Mouse (Mus musculus): ENCODE results near the gene Plekhm3. TPM values are rescaled to one million over a fixed set of nuclear protein-coding genes. Genes with fewer than 3 reads are reported as not detected.

Gene Plekhm3
- total and polyA plus RNA-seq, 2 experiments from 2014 or later, result 5.3 to 13.2 TPM

DNA sequence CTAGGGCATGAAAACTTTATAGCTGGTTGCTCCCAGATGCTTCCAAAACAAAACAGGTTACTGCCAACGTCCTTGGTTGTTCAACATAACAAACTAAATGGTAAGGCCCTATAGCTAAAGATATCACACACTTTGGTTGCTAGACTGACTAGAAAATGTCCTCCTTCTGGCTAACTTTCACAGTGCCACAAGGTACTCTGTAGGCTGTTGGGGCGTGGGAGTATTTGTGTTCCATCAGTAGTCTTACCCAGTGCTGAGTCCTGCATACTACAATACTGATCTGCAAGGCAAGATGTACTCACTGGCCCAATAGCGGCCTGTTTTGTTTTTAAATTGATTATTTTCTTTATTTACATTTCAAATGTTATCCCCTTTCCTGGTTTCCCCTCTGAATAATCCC, 56.9 kb downstream of the Plekhm3 start:
- no peak overlapping the region for H3K9ac ChIP-seq
- no peak for ATAC-seq
- H3K36me3 ChIP-seq (ENCODE audit: insufficient read depth), result no peaks in the 10 kb centered on the region
- no peaks in the 10 kb centered on the region for H3K27me3 ChIP-seq (ENCODE audit: insufficient read depth, low read length)
- DNase-seq, result no peak
- no peaks in the 10 kb centered on the region for H3K9me3 ChIP-seq (ENCODE audit: low read length)
- no peak overlapping the region for H3K4me3 ChIP-seq (ENCODE audit: low read depth, low read length)
- 93% methylated on average over 3 of the region's 3 CpGs for WGBS
- TF ChIP-seq CTCF (IDR thresholded peaks at IDR 0.05; ENCODE audit: low read depth), result no peak
- no peak overlapping the region for H3K27ac ChIP-seq (ENCODE audit: low read depth, low read length)
- no peak overlapping the region for H3K4me2 ChIP-seq (ENCODE audit: low read depth)
- H3K4me1 ChIP-seq (ENCODE audit: insufficient read depth), result no peaks in the 10 kb centered on the region

- Histone ChIP-seq H3K36me3 (ENCODE audit: insufficient read depth) (no peaks in the 10 kb centered on the region), H3K9me3 (ENCODE audit: low read length) (no peaks in the 10 kb centered on the region), H3K4me2 (ENCODE audit: low read depth) (no peak overlapping the region), H3K27ac (ENCODE audit: low read depth, low read length) (no peak overlapping the region), H3K4me3 (ENCODE audit: low read depth, low read length) (no peak overlapping the region), H3K27me3 (ENCODE audit: insufficient read depth, low read length) (no peaks in the 10 kb centered on the region), H3K9ac (no peak overlapping the region), H3K4me1 (ENCODE audit: insufficient read depth) (no peaks in the 10 kb centered on the region)
- 54% methylated on average over 2 of the region's 2 CpGs for WGBS
- ATAC-seq (no peak; the same call in 1 of the 2 replicates), DNase-seq (no peak)
- no peak for TF ChIP-seq CTCF (IDR thresholded peaks at IDR 0.05; ENCODE audit: low read depth)
Observed at GRCm38 (mm10) chr1:64897485-64897884, 59.1 kb downstream of the Plekhm3 start.

DNA sequence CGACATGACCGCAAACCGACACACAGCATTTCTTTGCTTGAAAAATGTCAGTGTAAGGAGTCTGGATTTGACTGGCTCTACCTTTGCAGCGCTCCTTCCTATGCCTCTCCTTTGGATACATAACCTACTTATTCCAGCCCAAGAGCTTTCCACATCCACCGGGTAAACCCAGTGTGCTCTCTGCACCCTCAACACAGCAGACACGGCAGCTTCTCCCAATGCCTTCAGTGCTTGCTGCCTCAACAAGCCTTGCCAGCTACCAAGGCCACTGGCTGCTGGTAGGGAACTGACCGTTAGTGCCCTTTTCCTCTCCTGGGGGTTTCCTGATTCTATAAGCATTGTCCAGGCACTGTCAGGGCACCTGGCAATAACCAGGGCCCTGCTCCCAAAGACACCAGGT, 62.8 kb downstream of the Plekhm3 start:
- Histone ChIP-seq H3K4me1 (ENCODE audit: insufficient read depth) (no peaks in the 10 kb centered on the region), H3K4me3 (ENCODE audit: low read depth, low read length) (no peak overlapping the region), H3K36me3 (ENCODE audit: insufficient read depth) (peaks cover 5% of the 10 kb centered on the region; the same call in 1 of the 2 replicates), H3K9ac (no peak overlapping the region), H3K27ac (ENCODE audit: low read depth, low read length) (no peak overlapping the region), H3K27me3 (ENCODE audit: insufficient read depth, low read length) (no peaks in the 10 kb centered on the region), H3K9me3 (ENCODE audit: low read length) (no peaks in the 10 kb centered on the region), H3K4me2 (ENCODE audit: low read depth) (no peak overlapping the region)
- ATAC-seq (no peak), DNase-seq (no peak)
- no peak for TF ChIP-seq CTCF (IDR thresholded peaks at IDR 0.05; ENCODE audit: low read depth)
- WGBS, result 88% methylated on average over 7 of the region's 7 CpGs

DNA sequence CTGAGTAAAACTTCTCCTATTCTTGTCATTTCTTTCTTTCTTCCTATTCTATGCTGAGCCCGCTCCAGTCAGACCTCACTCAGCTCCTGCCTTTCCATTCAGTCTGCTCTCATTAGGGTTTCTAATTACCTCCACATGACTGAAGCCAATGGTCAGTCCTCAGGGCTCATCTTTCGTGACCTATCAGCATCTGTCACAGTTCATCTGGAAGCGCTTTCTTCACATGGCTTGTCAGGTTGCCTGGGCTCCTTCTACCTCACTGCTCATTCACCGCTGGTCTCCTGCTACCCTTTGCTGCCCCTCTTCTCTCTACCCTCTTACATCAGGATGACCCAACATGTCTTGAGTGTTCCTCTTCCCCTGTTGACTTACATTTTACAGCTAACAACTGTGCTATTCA, 65.3 kb downstream of the Plekhm3 start:
- H3K36me3 ChIP-seq (ENCODE audit: insufficient read depth), result peaks cover 5% of the 10 kb centered on the region; the same call in 1 of the 2 replicates
- no peaks in the 10 kb centered on the region for H3K9me3 ChIP-seq (ENCODE audit: low read length)
- no peaks in the 10 kb centered on the region for H3K4me1 ChIP-seq (ENCODE audit: insufficient read depth)
- no peak for ATAC-seq
- 59% methylated on average over 4 of the region's 4 CpGs for WGBS
- H3K9ac ChIP-seq, result no peak overlapping the region
- H3K4me3 ChIP-seq (ENCODE audit: low read depth, low read length), result no peak overlapping the region
- no peak for DNase-seq
- H3K27me3 ChIP-seq (ENCODE audit: insufficient read depth, low read length), result no peaks in the 10 kb centered on the region
- no peak for TF ChIP-seq CTCF (IDR thresholded peaks at IDR 0.05; ENCODE audit: low read depth)
- H3K27ac ChIP-seq (ENCODE audit: low read depth, low read length), result no peak overlapping the region
- no peak overlapping the region for H3K4me2 ChIP-seq (ENCODE audit: low read depth)

- Histone ChIP-seq H3K27me3 (ENCODE audit: insufficient read depth, low read length) (no peaks in the 10 kb centered on the region), H3K4me1 (ENCODE audit: insufficient read depth) (no peaks in the 10 kb centered on the region), H3K4me2 (ENCODE audit: low read depth) (no peak overlapping the region), H3K4me3 (ENCODE audit: low read depth, low read length) (no peak overlapping the region), H3K36me3 (ENCODE audit: insufficient read depth) (peaks cover 5% of the 10 kb centered on the region; the same call in 1 of the 2 replicates), H3K9ac (no peak overlapping the region), H3K9me3 (ENCODE audit: low read length) (no peaks in the 10 kb centered on the region), H3K27ac (ENCODE audit: low read depth, low read length) (no peak overlapping the region)
- DNase-seq (no peak), ATAC-seq (no peak)
- TF ChIP-seq CTCF (IDR thresholded peaks at IDR 0.05; ENCODE audit: low read depth), result no peak
- WGBS, result 95% methylated on average over 2 of the region's 2 CpGs
Observed at GRCm38 (mm10) chr1:64887502-64888203, 69.0 kb downstream of the Plekhm3 start.

GRCm38 (mm10) chr1:64886718-64887117, 69.9 kb downstream of the Plekhm3 start:
- TF ChIP-seq CTCF (IDR thresholded peaks at IDR 0.05; ENCODE audit: low read depth), result no peak
- H3K27ac ChIP-seq (ENCODE audit: low read depth, low read length), result no peak overlapping the region
- peaks cover 4% of the 10 kb centered on the region; the same call in 1 of the 2 replicates for H3K36me3 ChIP-seq (ENCODE audit: insufficient read depth)
- no peaks in the 10 kb centered on the region for H3K27me3 ChIP-seq (ENCODE audit: insufficient read depth, low read length)
- H3K9ac ChIP-seq, result no peak overlapping the region
- H3K9me3 ChIP-seq (ENCODE audit: low read length), result no peaks in the 10 kb centered on the region
- H3K4me2 ChIP-seq (ENCODE audit: low read depth), result no peak overlapping the region
- no peak for DNase-seq
- 89% methylated on average over 6 of the region's 6 CpGs for WGBS
- ATAC-seq, result no peak
- H3K4me3 ChIP-seq (ENCODE audit: low read depth, low read length), result no peak overlapping the region
- H3K4me1 ChIP-seq (ENCODE audit: insufficient read depth), result no peaks in the 10 kb centered on the region

- H3K4me3 ChIP-seq (ENCODE audit: low read depth, low read length), result no peak overlapping the region
- 0 out of 2 replicates have a peak overlapping the region, but pooled peaks have one; percentile 9 for H3K27ac ChIP-seq (ENCODE audit: low read depth, low read length)
- no peaks in the 10 kb centered on the region for H3K27me3 ChIP-seq (ENCODE audit: insufficient read depth, low read length)
- H3K4me1 ChIP-seq (ENCODE audit: insufficient read depth), result no peaks in the 10 kb centered on the region
- H3K9me3 ChIP-seq (ENCODE audit: low read length), result no peaks in the 10 kb centered on the region
- H3K36me3 ChIP-seq (ENCODE audit: insufficient read depth), result peaks cover 2% of the 10 kb centered on the region; the same call in 1 of the 2 replicates
- TF ChIP-seq CTCF (IDR thresholded peaks at IDR 0.05; ENCODE audit: low read depth), result no peak
- H3K9ac ChIP-seq, result no peak overlapping the region
- 38% methylated on average over 3 of the region's 3 CpGs for WGBS
- no peak overlapping the region for H3K4me2 ChIP-seq (ENCODE audit: low read depth)
- DNase-seq (peak; percentile 7), ATAC-seq (no peak)
Observed at GRCm38 (mm10) chr1:64885328-64885727, 71.3 kb downstream of the Plekhm3 start.
